Mouse (Mus musculus) kidney, adult 11 months (tissue): ENCODE data around the gene Kcnc3.
A peak's percentile ranks its signal among the peaks of the same experiment; 100 is the strongest.

ENCODE experiments used
- DNase-seq: peaks from one replicate; pipeline ENCODE4 v3.0.0; 2022

Kcnc3 gene

GRCm38 (mm10) chr7:44598336-44598735 lies 7.9 kb downstream of the Kcnc3 start:
- no peak for DNase-seq

DNA sequence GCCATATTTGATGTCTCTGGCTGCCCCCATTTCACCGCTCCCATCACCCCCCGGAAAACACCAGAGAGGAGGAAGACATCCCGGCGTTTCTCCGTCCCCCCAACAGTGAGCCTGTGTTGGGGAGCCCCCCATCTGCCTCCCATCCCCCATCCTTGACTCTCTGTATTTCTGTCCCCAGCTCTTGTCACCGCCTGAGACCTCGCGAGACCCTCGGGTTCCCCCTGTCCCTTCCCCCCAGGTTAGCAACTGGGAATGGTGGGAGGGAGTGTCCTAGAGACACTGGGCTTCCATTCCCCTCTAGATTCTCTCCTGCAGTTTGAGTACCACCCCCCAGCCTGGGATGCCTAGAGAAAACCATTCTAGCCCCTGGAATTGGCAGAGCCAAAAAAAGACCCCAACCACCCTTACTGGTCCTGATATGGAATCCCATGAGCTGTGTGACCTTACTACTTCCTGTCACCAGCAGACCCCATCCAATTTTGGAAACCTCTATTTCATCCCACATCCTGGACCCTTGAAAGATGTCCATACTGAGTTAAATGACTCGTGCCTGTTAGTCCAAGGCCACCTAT lies 10.3 kb downstream of the Kcnc3 start:
- no peak for DNase-seq

DNA sequence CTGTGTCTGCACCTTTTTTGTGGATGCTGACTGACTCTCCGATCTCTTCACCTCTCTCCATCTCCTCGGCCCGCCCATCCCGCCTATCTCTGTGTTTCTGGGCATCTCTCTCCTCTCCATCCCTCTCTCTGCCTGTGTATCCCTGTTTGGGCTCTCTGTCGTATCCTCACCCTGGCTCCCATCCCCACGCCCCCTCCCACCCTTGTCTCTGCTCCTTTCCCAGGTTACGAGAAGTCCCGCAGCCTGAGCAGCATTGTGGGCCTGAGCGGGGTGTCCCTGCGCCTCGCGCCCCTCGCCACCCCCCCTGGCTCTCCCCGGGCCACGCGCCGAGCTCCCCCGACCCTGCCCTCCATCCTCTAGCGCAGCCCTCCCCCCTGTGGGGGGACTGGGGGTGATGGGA lies 11.2 kb downstream of the Kcnc3 start:
- no peak for DNase-seq

GRCm38 (mm10) chr7:44602443-44602842 lies 12.0 kb downstream of the Kcnc3 start:
- no peak for DNase-seq

DNA sequence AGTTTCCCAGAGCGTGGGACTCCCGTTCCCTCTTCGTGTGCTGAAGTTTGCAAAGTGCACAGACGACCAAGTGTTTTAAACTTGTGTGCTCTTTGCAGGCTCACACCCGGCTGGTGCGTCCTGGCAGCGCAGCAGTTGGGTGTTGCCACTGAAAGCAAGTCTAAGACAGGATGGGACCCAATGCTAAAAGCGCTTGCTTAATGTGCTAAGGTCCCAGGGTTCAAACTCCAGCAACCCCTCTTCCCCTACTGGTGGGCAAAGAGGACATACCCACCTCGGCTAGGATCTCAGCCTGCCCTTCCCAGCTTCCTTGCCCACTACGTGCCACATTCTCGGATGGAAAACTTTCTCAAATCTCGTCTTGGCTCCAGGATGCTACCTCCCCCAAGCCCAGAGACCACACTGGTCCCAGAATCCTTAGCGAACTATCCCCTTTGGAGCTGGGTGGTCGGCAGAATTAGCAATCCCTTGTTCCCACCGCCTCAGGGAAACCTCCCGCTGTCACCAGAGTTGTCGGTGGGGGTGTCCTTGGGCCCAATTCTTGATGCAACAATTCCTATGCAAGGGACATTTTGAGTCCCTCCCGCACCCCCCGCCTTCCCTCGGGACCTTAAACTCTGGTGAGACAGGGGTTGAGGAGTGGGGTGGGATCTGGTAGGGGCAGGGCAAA lies 12.9 kb downstream of the Kcnc3 start:
- no peak for DNase-seq

- DNase-seq: no peak
Observed at GRCm38 (mm10) chr7:44604139-44604606, 13.7 kb downstream of the Kcnc3 start.

DNA sequence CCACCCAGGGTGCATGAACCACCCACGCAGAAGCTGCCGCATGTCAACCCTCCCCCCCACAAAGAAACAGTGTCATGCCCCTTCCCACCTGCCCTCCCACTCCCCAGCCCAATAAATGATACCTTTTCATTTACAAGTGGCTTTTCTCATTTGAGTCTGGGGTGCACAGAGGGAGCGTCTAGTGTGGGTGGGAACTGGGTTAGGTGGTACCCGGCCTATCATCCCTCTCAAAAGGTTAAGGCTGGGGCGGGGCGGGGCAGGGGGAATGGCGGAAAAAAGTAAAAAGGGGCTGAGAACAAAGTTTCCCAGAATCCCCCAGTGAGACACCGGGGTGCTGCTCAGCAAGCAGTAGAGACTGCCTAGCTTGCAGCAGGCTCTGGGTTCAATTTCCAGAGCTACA lies 14.2 kb downstream of the Kcnc3 start:
- no peak for DNase-seq

- no peak for DNase-seq
Observed at GRCm38 (mm10) chr7:44605436-44605835, 15.0 kb downstream of the Kcnc3 start.

- peak; percentile 34 for DNase-seq
Observed at GRCm38 (mm10) chr7:44606171-44606901, 15.9 kb downstream of the Kcnc3 start.

DNA sequence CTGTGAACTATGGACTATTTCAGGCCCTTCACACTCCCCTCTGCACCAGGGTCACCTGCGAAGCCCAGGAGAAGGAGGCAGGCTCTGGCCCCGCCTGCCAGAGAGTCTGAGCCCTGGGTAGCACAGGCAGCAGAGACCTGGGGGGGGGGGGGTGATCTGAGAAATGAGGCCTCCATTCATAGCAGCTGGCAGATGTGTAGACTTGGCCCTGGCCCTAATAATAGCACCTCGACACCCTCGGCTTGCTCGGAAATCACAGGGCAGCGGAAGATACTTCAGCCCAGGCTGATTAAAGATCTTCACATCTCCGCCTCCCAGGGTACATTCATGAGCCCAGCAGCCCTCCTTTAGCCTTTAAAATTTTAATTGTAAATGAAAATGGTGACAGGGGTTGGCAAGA lies 21.7 kb downstream of the Kcnc3 start:
- no peak for DNase-seq

DNA sequence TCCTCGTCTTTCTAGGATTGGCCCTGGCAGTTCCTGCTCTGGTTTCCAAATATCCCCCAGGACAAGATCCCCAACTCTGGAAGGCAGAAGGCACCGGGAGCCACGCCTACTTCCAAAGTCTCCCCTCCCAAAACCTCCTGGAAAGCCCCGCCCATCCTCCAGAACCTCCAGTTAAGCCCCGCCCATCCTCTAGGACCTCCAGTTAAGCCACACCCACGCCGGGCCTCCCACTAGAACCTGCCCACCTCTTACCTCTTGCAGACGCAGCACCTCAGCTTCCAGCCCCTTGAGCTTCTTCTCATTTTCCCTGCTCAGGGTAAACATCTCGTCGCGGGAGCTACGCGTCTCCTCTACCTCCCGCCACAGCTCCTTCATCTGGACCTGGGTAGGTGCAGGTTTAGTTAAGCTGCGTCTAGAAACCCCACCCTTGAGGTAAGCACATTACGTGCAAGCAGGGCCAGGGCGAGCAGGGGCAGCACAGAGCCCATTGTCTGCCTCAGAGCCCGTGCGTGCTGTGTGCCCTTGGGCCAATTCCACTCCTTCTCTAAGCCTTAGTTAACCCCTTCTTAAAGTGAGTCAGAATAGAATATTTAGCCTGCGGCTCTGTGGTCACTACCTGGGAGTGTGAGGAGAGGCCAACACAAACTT lies 23.7 kb downstream of the Kcnc3 start:
- DNase-seq: no peak

- DNase-seq: no peak
Observed at GRCm38 (mm10) chr7:44615309-44615708, 24.8 kb downstream of the Kcnc3 start.

GRCm38 (mm10) chr7:44615987-44616386 lies 25.5 kb downstream of the Kcnc3 start:
- DNase-seq: no peak

- DNase-seq: no peak
Observed at GRCm38 (mm10) chr7:44617059-44617458, 26.6 kb downstream of the Kcnc3 start.

- no peak for DNase-seq
Observed at GRCm38 (mm10) chr7:44623714-44624542, 33.5 kb downstream of the Kcnc3 start.

DNA sequence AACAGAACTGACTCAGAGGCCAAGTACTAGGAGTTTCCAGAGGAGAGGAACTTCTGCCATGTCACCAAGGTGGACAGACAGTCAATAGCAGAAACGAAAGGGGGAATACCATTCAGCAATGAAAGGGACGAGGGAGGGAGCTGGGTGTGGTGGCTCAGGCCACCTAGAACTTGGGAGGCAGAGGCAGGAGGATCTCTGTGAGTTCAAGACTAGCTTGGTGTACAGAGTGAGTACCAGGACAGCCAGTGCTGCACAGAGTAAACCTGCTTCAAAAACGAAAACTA lies 34.0 kb downstream of the Kcnc3 start:
- no peak for DNase-seq

DNA sequence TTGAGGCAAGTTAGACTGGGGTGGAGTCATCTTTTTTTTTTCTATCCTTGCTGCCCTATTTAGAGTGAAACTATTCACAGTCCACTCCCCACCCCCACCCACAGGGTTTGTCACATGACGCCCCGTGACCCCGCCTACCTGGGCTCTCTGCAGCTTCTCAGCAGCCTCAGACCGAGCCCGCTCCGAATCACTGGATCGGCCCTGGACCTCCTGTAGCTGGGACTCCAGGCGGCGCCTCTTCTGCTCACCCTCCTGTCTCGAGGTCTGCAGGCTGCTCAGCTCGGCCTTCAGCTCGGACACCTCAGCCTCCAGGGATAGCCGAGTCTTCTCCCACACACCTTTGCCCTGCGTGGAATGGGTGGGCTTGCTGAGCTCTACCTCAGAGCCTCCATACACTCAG lies 34.4 kb downstream of the Kcnc3 start:
- no peak for DNase-seq

DNA sequence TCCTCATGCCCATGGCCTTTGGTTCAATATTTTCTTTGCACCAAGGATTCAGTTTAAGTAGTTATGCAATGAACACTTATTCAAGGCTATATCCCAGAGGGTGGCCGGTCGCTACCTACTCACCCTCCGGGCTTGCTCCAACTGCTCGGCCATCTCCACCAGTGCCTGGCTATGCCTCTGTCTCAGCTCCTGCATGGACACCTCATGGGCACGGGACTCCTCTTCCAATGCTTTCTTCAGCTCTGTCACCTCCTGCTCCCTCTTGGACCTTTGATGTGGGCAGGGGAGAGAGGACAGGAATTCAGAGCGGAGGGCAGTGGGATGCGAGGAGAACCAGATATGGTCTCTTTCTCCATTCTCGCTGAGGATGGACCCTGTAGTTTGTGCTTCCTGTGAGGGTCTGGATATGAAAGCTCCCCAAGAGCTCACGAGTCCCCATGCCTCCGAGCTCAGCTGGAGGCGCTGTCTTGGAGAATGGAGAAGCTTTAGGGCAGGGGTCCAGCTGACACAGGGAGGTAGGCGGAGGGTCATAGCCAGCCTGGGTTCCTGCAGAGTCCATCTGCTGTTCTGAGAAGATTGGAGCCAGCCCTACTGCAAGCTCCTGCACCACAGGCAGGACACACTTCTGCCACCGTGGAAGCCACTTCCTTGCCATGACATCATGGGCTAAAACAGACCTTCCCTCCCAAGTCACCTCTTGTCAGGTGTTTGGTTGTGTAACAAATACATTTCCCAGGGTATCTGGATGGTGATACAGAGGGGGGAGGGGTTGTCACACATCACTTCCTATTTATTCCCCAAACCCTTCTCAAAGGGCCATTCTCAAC lies 35.0 kb downstream of the Kcnc3 start:
- no peak for DNase-seq

DNA sequence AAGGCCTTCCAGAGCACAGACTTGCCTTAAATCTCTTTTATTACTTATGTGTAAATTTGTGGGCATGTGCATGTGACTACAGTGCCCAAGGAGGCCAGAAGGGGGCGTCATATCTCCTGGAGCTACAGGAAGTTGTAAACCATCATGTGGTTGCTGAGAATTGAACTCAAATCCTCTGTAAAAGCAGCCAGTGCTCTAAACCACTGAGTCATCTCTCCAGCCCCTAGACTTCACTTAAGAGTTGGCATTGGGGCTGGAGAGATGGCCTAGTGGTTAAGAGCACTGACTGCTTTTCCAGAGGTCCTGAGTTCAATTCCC lies 35.6 kb downstream of the Kcnc3 start:
- no peak for DNase-seq

- DNase-seq: no peak
Observed at GRCm38 (mm10) chr7:44626966-44627365, 36.5 kb downstream of the Kcnc3 start.

DNA sequence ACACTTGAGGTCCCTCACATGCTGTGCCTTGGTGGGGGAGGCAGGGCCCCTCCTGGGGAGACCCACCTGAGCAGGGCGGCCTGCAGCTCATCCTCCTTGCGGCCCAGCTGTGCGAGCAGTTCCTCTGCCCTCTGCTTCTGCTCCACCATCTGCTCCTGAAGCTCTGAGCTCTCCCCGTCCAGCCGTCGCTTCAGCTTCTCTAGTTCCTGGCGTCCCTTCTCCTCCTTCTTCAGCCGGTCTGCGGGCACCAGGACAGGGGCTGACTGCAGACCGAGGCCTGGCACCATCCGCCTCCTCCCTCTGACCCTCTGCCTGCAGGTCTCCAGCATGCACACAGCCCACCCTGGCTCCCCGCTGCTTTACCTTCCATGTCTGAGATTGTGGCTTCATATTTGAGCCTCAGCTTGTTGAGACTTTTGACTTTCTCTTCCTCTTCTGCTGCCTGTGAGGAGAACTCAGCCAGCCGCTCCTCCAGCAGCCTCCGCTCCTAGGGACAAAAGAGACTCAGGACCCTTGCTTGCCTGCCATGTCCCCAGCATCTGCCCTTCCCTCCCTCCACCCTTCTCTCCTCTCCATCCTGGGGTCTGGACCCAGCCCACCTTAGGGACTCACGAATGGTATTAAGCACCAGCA lies 38.1 kb downstream of the Kcnc3 start:
- DNase-seq: no peak

DNA sequence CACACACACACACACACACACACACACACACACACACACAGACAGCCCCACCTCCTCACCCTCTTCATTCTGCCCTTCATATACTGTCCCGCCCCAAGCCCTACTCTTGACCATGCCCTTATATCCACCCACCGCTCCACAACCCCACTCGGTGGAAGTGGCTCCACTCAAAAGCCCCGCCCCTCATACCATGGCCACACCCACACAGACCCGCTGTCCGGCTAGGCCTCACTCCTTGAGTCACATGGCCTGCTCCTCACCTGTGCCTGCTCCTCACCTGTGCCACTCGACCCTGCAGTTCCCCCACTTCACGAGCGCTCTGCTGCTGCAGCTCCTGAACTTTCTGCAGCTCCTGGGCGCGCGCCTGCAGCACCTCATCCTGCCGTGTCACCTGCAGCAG lies 40.0 kb downstream of the Kcnc3 start:
- DNase-seq: no peak
